Mouse (Mus musculus) layer of hippocampus, adult 8-10 months (tissue): ENCODE data around the gene Acad10. TPM values are rescaled to one million over a fixed set of nuclear protein-coding genes. Genes with fewer than 3 reads are reported as not detected.
"Not testable (repeated sequence)": the region's sequence is repeated elsewhere in the genome, so short reads cannot be mapped to it uniquely, and the experiment has no call there.

Source experiments
- DNase-seq, 2 experiments: peaks; one replicate each; pipeline ENCODE4 v3.0.0; 2022; ENCODE audit warnings: low spot score in 2 of 2
- total RNA-seq, 4 experiments: library from RNA; stranded (reverse); gene quantifications; 2 replicates each; pipeline ENCODE4 v1.2.4; 2022

Gene Acad10
- total RNA-seq, 4 experiments from 2014 or later = 4.5 to 6.8 (median 5.2) TPM

DNA sequence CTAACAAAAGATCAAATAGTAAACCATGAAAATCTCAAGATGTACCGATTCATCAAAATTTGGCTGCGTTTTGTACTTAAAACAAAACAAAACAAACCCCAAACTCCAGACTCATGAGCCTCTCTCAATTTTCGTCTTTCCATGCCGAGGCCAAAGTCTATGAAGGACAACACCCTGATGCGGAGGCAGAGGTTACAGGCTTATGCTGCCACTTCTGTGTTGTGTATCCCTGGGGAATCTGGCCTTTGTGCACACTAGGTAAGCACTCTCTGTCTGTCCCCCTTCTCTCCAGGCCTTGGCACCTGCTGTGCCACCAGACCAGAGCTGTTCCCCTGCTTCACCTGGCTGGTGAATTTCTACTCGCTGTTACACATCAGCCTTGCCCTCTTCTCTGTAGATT lies 2.7 kb downstream of the Acad10 start:
- DNase-seq = not testable (repeated sequence)

DNA sequence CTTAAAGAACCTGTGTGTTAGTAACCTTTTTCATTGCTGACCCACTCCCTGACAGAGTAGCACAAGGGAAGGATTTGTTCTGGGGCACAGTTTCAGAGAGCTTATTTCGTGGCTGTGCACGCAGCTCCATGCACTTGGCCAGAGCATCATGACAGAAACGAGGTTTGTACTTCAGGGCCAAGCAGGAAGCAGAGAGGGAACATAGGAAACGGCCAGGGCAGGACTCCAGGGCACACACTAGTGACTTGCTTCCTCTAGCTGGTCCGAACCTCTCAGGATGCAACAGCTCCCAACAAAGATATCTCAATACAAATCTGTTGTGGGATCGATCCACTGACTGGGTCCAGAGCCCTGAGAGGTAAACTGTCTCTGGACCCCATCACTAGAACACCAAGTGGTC lies 3.4 kb downstream of the Acad10 start:
- DNase-seq = not testable (repeated sequence)

DNA sequence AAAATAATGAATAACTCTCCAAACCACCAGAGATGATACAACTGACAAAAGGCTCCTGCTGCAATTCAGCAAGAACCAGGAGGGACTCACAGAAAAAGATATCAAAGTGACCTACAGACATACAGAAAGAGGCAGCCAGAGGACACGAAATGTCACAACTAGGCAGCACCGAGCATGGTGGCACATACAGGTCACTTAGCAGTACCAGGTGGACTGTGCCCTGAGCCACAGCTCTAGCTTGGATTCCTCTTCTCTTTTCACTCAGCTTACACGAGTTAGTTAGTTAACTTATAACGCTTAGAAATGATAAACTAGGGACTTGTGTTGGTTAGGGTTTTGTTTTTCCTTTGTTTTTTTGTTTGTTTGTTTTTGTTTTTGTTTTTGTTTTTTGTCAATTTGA lies 5.8 kb downstream of the Acad10 start:
- DNase-seq = no peak

DNA sequence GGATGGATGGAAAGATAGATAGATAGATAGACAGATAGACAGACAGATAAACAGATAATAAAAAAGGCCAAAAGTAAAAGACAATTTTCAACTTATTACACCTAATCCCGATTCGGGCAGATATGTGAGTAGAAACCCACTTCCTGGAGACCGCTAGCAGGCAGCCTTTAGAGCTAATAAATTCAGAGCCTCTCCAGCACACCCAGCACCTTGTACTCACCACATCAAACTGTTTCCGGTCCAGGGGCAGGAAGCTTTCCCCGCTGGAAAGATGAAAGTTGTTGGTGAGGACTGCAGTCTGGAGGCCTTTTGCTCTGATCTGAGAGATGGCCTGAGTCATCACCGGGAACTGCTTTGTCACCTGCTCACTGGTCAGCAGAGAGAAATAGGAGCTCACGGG lies 11.2 kb downstream of the Acad10 start:
- no peak for DNase-seq

DNA sequence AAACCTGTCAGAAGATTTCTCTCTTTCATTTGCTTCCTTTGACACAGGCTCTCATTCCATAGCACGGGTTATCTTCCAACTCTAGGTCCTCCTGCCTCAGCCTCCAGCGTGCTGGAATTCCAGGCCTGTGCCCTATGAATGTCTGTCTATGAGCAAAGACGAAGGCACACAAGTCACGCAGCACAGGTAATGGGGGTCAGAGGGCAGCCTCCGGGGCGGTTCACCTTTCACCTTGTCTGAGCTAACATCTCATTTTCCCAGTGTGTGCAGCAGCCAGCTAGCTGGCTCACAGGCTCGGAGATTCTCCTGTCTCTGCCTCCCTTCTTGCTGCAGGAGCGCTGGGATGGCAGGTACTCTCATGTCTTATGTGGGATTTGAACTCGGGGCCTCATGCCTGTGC lies 20.7 kb downstream of the Acad10 start:
- no peak for DNase-seq

DNA sequence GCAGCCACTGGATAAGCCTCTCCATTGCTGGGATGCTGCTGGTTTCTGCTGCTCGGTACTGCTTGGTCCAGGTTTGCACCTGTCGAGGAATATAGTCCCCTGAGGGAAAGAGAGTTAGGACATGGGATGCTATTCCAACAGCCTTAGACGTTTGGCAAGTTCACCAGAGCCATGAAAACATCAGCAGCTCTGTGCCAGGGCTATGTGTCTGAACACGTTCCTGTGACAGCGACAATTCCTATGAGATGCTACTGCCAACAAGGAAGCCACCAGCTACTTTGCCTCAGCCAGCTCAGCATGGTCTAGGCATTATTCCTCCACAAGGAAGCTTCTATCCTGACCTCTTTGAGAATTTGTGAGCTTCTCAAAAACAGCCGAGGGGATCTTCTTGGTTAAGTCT lies 23.0 kb downstream of the Acad10 start:
- no peak for DNase-seq

DNA sequence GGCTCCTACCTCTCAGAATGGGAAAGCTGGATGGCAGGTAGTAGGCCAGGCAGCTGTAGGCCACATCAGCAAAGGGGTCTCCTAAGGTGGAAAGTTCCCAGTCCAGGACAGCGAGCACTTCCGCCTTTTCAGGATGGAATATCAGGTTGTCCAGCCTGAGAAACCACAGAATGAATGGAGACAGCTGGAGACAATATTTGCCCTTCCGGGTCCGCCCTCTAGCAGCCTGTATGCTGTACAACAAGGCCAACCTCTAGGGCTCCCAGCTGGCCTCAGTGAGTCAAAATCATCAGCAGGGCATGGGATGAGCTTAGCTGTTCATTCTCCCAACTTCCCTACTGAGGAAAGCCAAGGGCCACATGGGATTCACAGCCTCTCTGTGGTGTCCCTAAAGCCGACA lies 25.6 kb downstream of the Acad10 start:
- no peak for DNase-seq

DNA sequence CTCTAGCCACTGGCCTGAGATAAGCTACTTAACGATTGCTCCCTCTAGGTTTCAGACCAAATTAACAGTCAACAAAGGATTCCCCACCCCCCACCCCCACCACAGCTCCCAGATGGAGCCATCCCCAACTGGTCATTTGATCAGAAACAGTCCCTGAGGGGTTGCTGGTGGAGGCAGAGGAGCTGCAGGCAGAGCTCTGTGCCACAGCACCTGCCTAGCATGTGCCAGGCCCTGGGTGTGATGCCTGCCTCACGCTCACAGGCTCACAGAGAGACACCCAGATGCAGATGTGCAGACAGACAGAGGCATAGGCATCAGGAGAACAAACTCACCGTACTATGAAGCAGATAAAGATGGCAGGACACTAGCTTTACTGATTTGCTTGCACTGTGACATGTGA lies 27.5 kb downstream of the Acad10 start:
- DNase-seq = no peak

DNA sequence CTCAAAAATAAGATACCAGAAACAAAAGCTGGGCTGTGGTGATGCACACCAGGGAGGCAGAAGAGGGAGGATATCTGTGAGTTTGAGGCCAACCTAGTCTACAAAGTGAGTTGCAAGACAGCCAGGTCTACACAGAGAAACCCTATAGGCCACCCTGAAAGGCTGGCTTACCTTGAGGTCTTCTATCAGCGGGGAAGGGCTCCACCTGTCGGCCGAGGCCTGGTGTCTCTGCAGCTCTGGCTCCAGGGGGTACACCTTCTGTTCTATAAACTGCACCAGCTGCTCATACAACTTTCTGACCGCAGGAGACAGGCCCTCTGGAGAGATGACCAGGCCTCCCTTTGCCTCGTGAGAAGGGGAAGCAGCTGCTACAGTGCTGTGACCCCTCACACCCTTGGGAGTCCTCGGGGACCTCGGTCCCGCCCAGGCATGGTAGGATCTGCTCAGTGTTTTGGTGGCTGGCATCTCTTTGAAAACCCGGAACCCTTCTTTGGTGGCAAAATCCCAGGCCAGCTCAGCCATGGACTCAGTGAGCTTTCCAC lies 29.1 kb downstream of the Acad10 start:
- not testable (repeated sequence) for DNase-seq

DNA sequence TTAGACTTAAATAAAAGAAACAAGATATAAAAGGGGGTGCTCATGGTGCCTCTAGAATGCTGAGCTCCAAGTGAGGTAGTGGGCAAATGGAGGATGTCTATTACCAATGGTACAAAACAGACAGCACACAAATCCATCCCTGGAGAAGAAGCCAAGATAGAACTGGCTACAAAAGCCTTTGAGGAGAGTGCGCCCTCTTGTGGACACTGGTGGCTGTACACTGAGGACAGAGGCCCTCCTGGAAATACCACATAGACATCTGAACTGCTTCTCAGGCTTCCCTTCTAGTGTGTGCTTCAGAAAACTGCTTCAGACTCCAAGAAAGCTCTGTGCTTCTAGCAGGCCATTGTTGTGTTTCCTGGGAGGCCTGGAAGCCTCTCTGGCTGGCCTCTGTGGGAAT lies 32.4 kb downstream of the Acad10 start:
- DNase-seq = peak; percentile 36 to 75

DNA sequence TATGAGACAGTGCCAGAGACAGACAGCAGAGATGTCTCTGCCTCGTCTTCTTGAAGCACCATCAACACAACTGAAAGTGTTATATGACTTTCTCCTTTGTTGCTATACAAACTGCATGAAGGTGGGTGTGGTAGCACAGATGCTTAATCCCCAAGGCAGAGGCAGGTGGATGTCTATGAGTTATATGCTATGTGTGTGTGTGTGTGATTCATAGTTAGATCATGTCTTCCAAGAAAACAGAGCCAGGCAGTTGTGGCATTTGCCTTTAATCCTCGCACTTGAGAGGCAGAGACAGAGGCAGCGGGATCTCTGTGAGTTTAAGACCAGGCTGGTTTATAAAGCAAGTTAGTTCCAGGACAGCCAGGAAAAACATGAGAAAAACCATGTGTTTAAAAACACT lies 37.1 kb downstream of the Acad10 start:
- no peak for DNase-seq

DNA sequence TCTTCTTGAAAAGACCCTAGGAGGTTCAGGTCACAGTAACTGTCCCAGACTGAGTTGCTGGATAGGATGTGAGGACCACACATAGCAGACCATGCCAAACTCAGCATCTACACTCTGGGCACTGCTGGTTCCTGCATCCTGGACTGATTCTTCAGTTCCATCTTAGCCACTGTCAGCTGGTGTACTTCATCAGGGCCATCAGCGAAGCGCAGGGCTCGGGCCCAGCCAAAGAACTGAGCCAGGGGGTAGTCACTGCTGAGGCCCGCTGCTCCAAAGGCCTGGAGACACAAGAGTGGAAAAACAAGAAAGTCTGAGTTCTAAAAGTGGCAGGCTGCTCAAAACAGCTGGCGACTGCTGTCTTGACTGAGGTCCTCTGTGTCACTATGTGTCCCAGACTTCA lies 39.2 kb downstream of the Acad10 start:
- DNase-seq = no peak

DNA sequence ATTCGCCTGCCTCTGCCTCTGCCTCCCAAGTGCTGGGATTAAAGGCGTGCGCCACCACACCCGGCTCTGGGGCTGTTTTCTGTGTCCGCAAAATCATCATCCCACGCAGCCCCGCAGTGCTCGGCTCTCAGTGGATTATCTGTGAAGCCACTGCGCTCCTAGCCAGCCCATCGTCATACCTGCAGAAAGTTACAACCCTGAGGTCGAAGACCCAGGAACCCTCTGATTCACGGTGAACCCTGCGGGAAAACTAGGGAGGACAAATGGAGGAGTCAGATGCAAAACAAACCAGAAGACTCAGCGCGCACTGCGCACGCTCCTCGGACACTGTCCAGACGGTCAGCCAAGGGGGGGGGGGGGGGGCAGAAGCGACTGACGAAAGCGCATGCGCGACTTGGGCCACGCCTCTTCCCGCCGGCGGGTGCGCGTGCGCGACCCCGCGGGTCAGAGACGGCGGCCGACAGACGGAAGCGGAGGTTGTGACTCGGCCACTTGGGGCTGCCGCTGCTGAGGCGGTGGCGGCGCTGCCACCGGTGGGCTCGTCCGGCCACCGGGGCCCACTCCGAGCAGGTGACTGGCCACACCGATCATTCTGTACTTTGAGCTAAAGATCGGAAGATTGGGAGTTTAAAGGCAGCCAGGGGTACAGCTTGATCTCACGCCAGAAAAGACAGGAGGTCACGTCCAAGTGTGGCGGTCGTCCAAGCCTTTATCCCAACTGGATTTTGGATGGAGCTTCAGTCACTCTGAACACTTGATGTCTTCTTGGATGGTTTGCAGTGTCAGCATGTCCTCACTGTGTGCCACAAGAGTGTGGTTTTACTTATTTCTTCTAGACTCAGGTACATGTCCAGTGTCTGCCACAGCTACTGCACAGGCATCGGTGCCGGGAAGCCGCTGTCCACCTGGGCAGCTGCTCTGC lies 41.5 kb downstream of the Acad10 start, which contains the start of gene Acad12:
Gene Acad12 (minus strand): TSS at position 347 of the 922 bp plus-strand sequence.
- DNase-seq = peak; percentile 40 to 66

DNA sequence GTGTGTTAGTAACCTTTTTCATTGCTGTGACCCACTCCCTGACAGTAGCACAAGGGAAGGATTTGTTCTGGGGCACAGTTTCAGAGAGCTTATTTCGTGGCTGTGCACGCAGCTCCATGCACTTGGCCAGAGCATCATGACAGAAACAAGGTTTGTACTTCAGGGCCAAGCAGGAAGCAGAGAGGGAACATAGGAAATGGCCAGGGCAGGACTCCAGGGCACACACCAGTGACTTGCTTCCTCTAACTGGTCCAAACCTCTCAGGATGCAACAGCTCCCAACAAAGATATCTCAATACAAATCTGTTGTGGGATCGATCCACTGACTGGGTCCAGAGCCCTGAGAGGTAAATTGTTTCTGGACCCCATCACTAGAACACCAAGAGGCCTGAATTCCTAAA lies 45.4 kb downstream of the Acad10 start:
- DNase-seq = not testable (repeated sequence)

DNA sequence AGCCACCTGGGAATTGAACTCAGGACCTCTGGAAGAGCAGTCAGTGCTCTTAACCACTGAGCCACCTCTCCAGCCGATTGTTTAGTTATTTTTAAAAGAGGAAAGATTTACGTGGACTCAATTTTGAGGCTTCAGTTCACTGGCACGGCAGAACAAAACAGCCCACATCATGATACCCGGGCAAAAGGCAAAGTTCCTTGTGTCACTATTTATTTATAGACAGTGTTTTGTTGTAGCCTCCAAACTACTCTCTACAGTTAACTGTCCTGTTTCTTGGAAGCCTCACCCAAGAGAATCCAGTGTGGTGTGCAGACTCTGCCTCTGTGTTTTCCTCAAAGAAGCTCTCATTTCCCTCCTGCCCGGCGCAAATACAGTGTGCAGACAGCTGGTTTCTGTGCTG lies 48.3 kb downstream of the Acad10 start:
- no peak for DNase-seq

DNA sequence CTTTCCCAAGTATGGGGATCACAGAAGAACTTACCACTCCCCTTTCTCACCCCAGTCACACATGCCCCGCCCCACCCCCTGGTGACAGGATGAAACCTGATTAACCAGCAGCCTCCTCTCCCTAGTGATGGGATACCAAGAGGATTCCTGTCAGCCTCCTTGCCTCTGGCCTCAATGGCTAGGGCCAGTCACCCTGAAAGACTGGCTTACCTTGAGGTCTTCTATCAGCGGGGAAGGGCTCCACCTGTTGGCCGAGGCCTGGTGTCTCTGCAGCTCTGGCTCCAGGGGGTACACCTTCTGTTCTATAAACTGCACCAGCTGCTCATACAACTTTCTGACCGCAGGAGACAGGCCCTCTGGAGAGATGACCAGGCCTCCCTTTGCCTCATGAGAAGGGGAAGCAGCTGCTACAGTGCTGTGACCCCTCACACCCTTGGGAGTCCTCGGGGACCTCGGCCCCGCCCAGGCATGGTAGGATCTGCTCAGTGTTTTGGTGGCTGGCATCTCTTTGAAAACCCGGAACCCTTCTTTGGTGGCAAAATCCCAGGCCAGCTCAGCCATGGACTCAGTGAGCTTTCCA lies 50.7 kb downstream of the Acad10 start:
- not testable (repeated sequence) for DNase-seq

DNA sequence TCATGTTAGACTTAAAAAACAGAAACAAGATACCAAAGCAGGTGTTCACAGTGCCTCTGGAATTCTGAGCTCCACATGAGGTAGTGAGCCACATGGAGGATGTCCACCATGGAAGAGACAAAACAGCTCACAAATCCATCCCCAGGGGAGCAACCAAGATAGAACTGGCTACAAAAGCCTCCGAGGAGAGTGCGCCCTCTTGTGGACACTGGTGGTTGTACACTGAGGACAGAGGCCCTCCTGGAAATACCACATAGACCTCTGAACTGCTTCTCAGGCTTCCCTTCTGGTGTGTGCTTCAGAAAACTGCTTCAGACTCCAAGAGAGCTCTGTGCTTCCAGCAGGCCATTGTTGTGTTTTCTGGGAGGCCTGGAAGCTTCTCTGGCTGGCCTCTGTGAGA lies 54.2 kb downstream of the Acad10 start:
- peak in 1 of 2 experiments; percentile 82 for DNase-seq

DNA sequence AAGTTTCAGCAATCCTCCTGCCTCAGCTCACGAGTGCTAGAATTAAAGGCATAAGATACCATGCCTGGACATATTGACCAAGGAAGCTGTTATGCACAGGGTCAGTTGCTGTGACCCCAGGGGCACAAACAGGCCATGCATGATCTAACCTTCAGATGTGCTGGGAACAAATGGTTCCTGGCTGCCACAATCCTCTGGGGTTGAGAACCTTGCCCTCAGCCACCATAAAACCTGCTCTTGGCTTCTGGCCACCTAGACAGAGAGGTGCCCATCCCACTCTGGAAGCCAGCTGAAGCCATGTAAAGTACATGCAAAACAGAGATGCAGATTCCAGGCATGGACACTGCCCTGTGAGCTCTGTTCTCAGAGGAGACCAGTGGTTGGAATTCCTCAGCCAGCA lies 56.5 kb downstream of the Acad10 start:
- DNase-seq = not testable (repeated sequence)

DNA sequence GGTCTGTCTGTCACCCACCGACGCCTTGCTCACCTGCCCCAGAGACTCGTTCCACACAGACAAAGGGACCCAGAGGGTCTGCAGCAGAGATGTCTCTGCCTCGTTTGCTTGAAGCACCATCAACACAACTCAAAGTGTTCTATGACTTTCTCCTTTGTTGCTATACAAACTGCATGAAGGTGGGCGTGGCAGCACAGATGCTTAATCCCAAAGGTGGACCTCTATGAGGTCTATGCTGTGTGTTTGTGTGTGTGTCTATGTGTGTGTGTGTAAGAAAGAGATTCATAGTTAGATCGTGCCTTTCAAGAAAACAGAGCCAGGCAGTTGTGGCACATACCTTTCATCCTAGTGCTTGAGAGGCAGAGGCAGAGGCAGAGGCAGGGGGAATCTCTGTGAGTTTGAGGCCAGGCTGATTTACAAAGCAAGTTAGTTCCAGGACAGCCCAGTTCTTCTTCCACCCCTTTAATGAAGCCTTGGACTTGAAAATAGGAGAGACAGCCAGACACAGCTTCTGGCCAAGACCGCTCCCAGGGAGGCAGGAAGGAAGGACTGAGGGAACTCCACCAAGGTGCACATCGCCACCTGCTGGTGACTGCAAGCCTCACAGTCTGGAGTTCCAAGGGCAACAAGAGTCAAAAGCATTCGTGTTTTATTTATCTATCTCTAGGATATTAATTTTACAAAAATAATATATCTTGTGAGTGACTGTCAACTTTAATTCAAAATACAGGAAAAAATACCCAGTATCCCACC lies 58.6 kb downstream of the Acad10 start:
- peak; percentile 78 to 92 for DNase-seq

DNA sequence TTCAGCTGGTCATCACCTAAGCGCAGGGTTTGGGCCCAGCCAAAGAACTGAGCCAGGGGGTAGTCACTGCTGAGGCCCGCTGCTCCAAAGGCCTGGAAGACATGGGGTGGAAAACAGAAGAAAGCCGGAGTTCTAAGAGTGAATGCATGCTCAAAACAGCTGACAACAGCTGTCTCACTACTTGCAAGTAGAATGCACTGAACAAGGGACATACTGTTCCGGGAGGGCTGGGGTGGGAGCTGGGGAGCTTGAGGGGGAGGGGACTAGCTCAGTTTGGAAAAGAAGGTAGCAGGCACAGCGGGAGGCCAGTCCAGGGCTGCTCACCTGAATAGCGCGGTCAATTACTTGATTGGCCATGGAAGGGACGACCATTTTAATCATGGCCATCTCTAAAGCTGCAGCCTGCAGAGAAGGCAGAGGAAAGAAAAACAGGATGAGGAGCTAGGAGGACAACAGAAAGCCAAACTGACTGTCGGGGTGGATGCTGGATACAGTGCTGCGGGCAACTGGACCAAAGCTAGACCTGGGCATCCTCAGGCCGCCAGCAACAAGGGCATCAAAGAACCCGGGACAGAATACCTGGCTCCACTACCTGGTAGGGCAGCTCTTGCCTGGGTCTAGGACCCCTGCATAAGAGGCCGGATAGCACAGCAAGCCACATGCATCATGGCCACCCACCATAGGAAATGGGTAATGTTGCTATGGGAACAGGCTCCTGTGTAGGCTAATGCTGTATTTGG lies 61.3 kb downstream of the Acad10 start:
- DNase-seq = no peak

DNA sequence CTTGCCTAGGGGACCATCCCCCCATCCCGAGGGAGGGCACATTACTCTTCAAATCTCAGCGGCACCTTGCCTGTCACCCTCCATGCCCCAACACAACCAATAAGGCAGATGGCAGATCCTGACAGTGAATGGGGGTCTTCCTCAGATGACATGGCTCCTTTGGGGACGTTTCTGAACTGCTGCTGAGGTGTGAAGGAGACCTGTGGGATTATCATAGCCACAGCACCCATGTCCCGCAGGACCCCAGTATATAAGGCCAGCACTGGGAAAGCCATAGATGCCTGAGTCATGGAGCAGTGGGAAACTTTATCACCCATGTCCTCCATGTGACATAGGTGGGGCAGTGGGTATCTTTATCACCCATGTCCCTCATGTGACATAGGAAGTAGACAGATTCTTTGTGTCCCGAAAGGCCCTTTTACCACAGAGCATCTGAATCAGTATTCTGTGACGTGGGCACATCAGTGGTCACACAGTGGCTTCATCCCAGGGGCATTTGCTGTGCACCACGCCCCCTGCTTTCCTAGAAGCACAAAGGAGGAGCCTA lies 62.2 kb downstream of the Acad10 start:
- no peak for DNase-seq
